Mouse (Mus musculus) ES-Bruce4 (cell line): ENCODE data around the gene Cacna1b. TPM values are rescaled to one million over a fixed set of nuclear protein-coding genes. Genes with fewer than 3 reads are reported as not detected.
A peak's percentile ranks its signal among the peaks of the same experiment; 100 is the strongest.

ENCODE experiments used
- H3K27ac ChIP-seq: 2 replicates; pipeline ENCODE4 v1.5.1; 2012; ENCODE audit warnings: low read length, inconsistent platforms; ENCODE audit not compliant: insufficient read depth
- H3K27me3 ChIP-seq: 2 replicates; pipeline ENCODE4 v1.6.1; 2012; ENCODE audit warnings: mild to moderate bottlenecking, low read length, inconsistent platforms; ENCODE audit not compliant: control insufficient read depth, poor library complexity, insufficient read depth, severe bottlenecking
- H3K36me3 ChIP-seq: 2 replicates; pipeline ENCODE4 v1.6.1; 2012; ENCODE audit warnings: inconsistent platforms, mild to moderate bottlenecking, low read length, moderate library complexity; ENCODE audit not compliant: control insufficient read depth, poor library complexity, insufficient read depth, severe bottlenecking
- H3K4me1 ChIP-seq: one replicate; pipeline ENCODE4 v1.8.1; 2011; ENCODE audit warnings: low read length; ENCODE audit not compliant: control insufficient read depth, insufficient read depth
- H3K4me3 ChIP-seq: 2 replicates; pipeline ENCODE4 v1.5.1; 2011; ENCODE audit warnings: low read depth, mild to moderate bottlenecking, low read length
- H3K9ac ChIP-seq: 2 replicates; pipeline ENCODE4 v1.6.1; 2012; ENCODE audit warnings: low read depth, mild to moderate bottlenecking, inconsistent platforms; ENCODE audit not compliant: poor library complexity, severe bottlenecking
- H3K9me3 ChIP-seq: replicated peaks from 2 replicates; pipeline ENCODE4 v1.6.1; 2012; ENCODE audit warnings: mild to moderate bottlenecking, low read length, inconsistent platforms; ENCODE audit not compliant: control insufficient read depth, poor library complexity, insufficient read depth, severe bottlenecking
- CTCF ChIP-seq: IDR thresholded peaks from one replicate; pipeline ENCODE4 v1.8.1; 2011; ENCODE audit warnings: low read depth, low read length
- EP300 ChIP-seq: IDR thresholded peaks from 2 replicates; pipeline ENCODE4 v1.6.1; 2011; ENCODE audit warnings: low read depth, low read length; ENCODE audit not compliant: insufficient read depth
- POLR2A ChIP-seq: IDR thresholded peaks from one replicate; pipeline ENCODE4 v1.8.1; 2011; ENCODE audit warnings: low read length; ENCODE audit not compliant: insufficient read depth
- polyA plus RNA-seq: library from polyadenylated mRNA; stranded (reverse); fragments of >200 nt; gene quantifications from 2 replicates; pipeline ENCODE4 v1.2.4, GENCODE M21; 2011; ENCODE audit warnings: low read depth; ENCODE audit not compliant: missing spikeins, insufficient read depth, insufficient read length

Cacna1b gene
- polyA plus RNA-seq, 1 experiment, result 8.9 TPM

DNA sequence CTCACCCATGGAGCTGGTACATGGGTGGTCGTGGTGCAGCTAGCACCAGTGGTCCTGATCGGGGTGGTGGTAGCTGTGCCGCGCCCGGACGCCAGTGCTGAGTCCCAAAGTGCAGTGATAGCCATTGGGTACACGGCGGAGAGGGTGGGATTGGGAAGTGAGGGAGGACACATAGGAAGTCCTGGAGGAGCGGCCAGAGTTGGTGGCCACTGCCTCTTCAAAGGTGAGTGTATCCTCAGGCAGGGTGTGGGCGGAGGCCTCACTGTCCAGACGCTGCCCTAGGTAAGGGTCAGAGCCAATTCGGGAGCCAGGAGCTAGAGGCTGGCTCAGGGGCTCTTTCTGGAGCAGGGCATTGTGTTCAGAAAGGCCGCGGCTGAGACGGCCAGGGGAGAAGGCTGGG lies 156.4 kb downstream of the Cacna1b start:
- no peak for TF ChIP-seq CTCF
- no peak for TF ChIP-seq POLR2A
- TF ChIP-seq EP300, result no peak
- peaks cover 5% of the 10 kb centered on the region for H3K4me1 ChIP-seq
- no peaks in the 10 kb centered on the region for H3K27me3 ChIP-seq
- no peaks in the 10 kb centered on the region for H3K36me3 ChIP-seq
- H3K27ac ChIP-seq, result no peak overlapping the region
- no peaks in the 10 kb centered on the region for H3K9me3 ChIP-seq
- H3K4me3 ChIP-seq, result peak overlapping the region; percentile 60
- no peak overlapping the region for H3K9ac ChIP-seq

DNA sequence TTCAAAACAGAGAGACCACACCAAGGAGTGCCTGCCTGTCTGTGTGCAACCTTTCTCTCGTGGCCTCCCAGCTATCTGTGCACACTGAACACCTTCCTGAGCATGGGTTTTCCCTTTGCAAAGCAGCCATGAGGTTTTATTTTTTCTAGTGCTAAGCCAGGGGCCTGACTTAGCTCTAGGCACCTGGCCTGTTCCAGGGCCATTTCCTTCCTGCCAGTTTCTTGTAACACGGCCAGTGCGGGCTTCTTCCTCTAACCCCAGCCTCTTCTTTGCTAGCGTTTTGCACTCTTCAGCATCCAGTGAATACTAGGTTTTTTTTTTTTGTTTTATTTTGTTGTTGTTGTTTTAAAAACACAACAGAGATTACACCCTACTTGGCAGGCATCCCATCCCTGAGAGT lies 157.9 kb downstream of the Cacna1b start:
- H3K27me3 ChIP-seq, result no peaks in the 10 kb centered on the region
- TF ChIP-seq EP300 (no peak), CTCF (no peak), POLR2A (no peak)
- H3K9ac ChIP-seq, result no peak overlapping the region
- no peaks in the 10 kb centered on the region for H3K36me3 ChIP-seq
- peaks cover 5% of the 10 kb centered on the region for H3K4me1 ChIP-seq
- no peak overlapping the region for H3K4me3 ChIP-seq
- no peaks in the 10 kb centered on the region for H3K9me3 ChIP-seq
- no peak overlapping the region for H3K27ac ChIP-seq

DNA sequence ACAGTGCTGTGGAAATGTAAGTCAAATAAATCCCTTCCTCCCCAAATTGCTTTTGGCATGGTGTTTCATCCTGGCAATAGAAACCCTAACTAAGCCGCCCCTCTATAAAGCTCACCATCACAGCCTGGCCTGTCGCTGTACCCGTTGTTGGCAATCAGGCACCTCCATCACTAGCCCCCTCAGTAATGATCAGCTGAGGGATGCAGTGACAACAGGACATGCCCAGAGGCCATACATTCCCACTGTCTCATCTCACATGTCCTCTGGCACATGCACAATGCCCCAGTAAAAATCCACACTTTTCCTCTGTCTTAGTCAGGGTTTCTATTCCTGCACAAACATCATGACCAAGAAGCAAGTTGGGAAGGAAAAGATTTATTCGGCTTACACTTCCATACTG lies 173.5 kb downstream of the Cacna1b start:
- H3K9ac ChIP-seq, result no peak overlapping the region
- H3K36me3 ChIP-seq, result no peaks in the 10 kb centered on the region
- H3K4me1 ChIP-seq, result no peaks in the 10 kb centered on the region
- H3K4me3 ChIP-seq, result no peak overlapping the region
- H3K27me3 ChIP-seq, result no peaks in the 10 kb centered on the region; the same call in 1 of the 2 replicates
- H3K27ac ChIP-seq, result no peak overlapping the region
- peaks cover 19% of the 10 kb centered on the region for H3K9me3 ChIP-seq
- no peak for TF ChIP-seq CTCF
- no peak for TF ChIP-seq EP300
- TF ChIP-seq POLR2A, result no peak

GRCm38 (mm10) chr2:24587999-24588398 lies 175.0 kb downstream of the Cacna1b start:
- TF ChIP-seq POLR2A (no peak), CTCF (no peak), EP300 (no peak)
- no peaks in the 10 kb centered on the region for H3K4me1 ChIP-seq
- H3K9me3 ChIP-seq, result peaks cover 24% of the 10 kb centered on the region
- no peak overlapping the region for H3K4me3 ChIP-seq
- no peaks in the 10 kb centered on the region; the same call in 1 of the 2 replicates for H3K27me3 ChIP-seq
- no peak overlapping the region for H3K9ac ChIP-seq
- no peak overlapping the region for H3K27ac ChIP-seq
- no peaks in the 10 kb centered on the region for H3K36me3 ChIP-seq

GRCm38 (mm10) chr2:24574616-24575015 lies 188.3 kb downstream of the Cacna1b start:
- Histone ChIP-seq H3K27me3 (no peaks in the 10 kb centered on the region), H3K9ac (no peak overlapping the region), H3K4me3 (no peak overlapping the region), H3K27ac (no peak overlapping the region), H3K36me3 (no peaks in the 10 kb centered on the region), H3K9me3 (no peaks in the 10 kb centered on the region), H3K4me1 (no peaks in the 10 kb centered on the region)
- no peak for TF ChIP-seq EP300
- peak; percentile 83 for TF ChIP-seq CTCF

DNA sequence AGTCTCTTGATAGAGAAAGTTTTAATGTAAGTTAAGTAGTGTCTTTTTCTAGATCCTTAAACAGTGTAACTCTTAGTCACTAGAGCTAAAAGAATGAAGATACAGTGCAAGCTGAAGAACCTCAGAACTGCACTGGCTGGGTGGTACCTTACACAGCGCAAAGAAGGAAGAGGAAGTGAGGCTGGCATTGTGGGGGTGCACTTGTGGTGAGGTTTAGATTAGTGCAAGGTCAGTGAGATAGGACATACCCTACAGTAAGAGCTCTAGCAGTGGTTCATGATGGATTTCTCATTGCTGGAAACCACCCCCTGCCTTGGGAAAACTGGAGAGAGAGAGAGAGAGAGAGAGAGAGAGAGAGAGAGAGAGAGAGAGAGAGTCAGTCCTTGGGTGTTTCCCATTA lies 192.0 kb downstream of the Cacna1b start:
- no peaks in the 10 kb centered on the region for H3K27me3 ChIP-seq
- no peak overlapping the region for H3K27ac ChIP-seq
- H3K4me1 ChIP-seq, result no peaks in the 10 kb centered on the region
- no peak overlapping the region for H3K4me3 ChIP-seq
- H3K36me3 ChIP-seq, result no peaks in the 10 kb centered on the region
- TF ChIP-seq CTCF (no peak), POLR2A (no peak), EP300 (no peak)
- no peaks in the 10 kb centered on the region for H3K9me3 ChIP-seq
- no peak overlapping the region for H3K9ac ChIP-seq
